Mouse (Mus musculus) kidney, postnatal 25 days (tissue): Measurements from ENCODE around the gene D5Ertd577e.
"Not testable (repeated sequence)": the region's sequence is repeated elsewhere in the genome, so short reads cannot be mapped to it uniquely, and the experiment has no call there.

Source experiments
- DNase-seq, 2 experiments: peaks; one replicate each; pipeline ENCODE4 v3.0.0; 2021; ENCODE audit warnings: mixed read lengths in 2 of 2

Gene D5Ertd577e

DNA sequence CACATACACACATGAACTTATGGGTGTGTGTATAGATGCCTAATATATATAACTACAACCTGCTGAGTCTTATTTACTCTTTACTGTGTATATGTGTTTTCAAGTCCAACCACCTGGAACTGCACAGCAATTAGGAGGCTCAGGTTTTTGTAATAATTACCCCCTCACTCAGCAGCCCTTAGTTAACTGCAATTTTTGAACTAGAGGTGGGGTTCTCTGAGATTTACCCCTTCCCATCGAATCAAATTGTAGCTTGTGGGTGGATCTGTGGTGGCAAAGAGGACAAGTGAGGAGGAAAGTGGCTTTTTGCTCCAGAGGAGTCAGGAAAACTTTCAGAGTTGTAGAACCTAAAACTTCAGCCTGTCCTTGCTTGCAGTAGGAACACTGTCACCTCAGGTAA lies at the start of gene D5Ertd577e:
Gene D5Ertd577e, plus strand, starts transcription at position 301 of the 400 bp plus-strand sequence.
- DNase-seq: not testable (repeated sequence)

DNA sequence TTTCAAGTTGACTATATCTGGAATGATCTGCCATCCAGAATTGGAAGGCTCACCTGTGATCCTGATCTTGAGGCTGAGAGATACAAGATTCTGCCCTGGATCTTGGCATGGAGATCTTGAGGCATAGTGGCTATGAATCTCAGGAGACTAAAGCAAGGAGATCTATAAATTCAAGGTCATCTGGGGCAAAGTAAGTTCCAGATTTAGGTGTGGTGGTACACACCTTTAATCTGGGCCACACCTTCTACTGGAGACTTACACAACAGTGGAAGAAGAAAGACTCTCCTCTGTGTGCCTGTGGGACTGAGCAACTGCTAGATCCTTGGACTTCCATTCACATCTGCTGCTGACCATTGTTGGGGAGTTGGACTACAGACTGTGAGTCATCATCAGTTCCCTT lies 53.9 kb downstream of the D5Ertd577e start, which contains the start of gene Gm3286:
Gene Gm3286, plus strand, starts transcription at position 301 of the 400 bp plus-strand sequence.
- DNase-seq: not testable (repeated sequence)
